Mouse (Mus musculus) myocyte (in vitro differentiated cells): Measurements from ENCODE around the gene Flt1. TPM values are rescaled to one million over a fixed set of nuclear protein-coding genes. Genes with fewer than 3 reads are reported as not detected.

Source experiments
- H3K27me3 ChIP-seq: one replicate; pipeline ENCODE4 v1.6.1; 2011; ENCODE audit not compliant: control insufficient read depth, insufficient read depth, insufficient read length
- H3K36me3 ChIP-seq: one replicate; pipeline ENCODE4 v1.6.1; 2011; ENCODE audit not compliant: control insufficient read depth, insufficient read depth
- H3K4me2 ChIP-seq: one replicate; pipeline ENCODE4 v1.6.1; 2011; ENCODE audit warnings: low read depth, control low read depth
- H3K4me3 ChIP-seq: one replicate; pipeline ENCODE4 v1.5.1; 2011; ENCODE audit warnings: mild to moderate bottlenecking, control low read depth, moderate library complexity
- H3K79me2 ChIP-seq: one replicate; pipeline ENCODE4 v1.6.1; 2011; ENCODE audit not compliant: control insufficient read depth, insufficient read depth
- H3ac ChIP-seq: one replicate; pipeline ENCODE4 v1.6.1; 2011; ENCODE audit not compliant: control insufficient read depth, insufficient read length
- CEBPB ChIP-seq: IDR thresholded peaks from 2 replicates; pipeline ENCODE4 v1.6.1; 2011; ENCODE audit warnings: mild to moderate bottlenecking, moderate library complexity; ENCODE audit not compliant: poor library complexity, insufficient read depth, severe bottlenecking
- E2F4 ChIP-seq: IDR thresholded peaks from one replicate; pipeline ENCODE4 v1.6.1; 2011; ENCODE audit warnings: mild to moderate bottlenecking, control low read depth, moderate library complexity; ENCODE audit not compliant: insufficient read depth
- MAX ChIP-seq: IDR thresholded peaks from one replicate; pipeline ENCODE4 v1.6.1; 2011; ENCODE audit warnings: low read depth, mild to moderate bottlenecking, control low read depth
- MYOD1 ChIP-seq, 3 experiments: IDR thresholded peaks; one replicate each; pipeline ENCODE4 v1.6.1; 2011; ENCODE audit warnings: control low read depth in 2 of 3, low read depth in 2 of 3, mild to moderate bottlenecking in 2 of 3, moderate library complexity in 1 of 3; ENCODE audit not compliant: insufficient read length in 2 of 3, control insufficient read depth in 1 of 3
- MYOG ChIP-seq, 3 experiments: IDR thresholded peaks; one replicate each; pipeline ENCODE4 v1.6.1; 2011; ENCODE audit warnings: control low read depth in 2 of 3, low read depth in 2 of 3, mild to moderate bottlenecking in 2 of 3; ENCODE audit not compliant: insufficient read length in 2 of 3, control insufficient read depth in 1 of 3, insufficient read depth in 1 of 3
- POLR2A ChIP-seq: IDR thresholded peaks from one replicate; pipeline ENCODE4 v1.6.1; 2011; ENCODE audit warnings: low read depth, mild to moderate bottlenecking, control low read depth, moderate library complexity; ENCODE audit not compliant: insufficient read length
- POLR2AphosphoS2 ChIP-seq: IDR thresholded peaks from one replicate; pipeline ENCODE4 v1.6.1; 2011; ENCODE audit warnings: low read depth, control low read depth; ENCODE audit not compliant: insufficient read length
- REST ChIP-seq: IDR thresholded peaks from one replicate; pipeline ENCODE4 v1.6.1; 2011; ENCODE audit warnings: mild to moderate bottlenecking, control low read depth, moderate library complexity; ENCODE audit not compliant: insufficient read depth, insufficient read length
- SRF ChIP-seq: IDR thresholded peaks from one replicate; pipeline ENCODE4 v1.6.1; 2011; ENCODE audit warnings: low read depth; ENCODE audit not compliant: control insufficient read depth, insufficient read length
- TCF12 ChIP-seq: IDR thresholded peaks from one replicate; pipeline ENCODE4 v1.6.1; 2011; ENCODE audit warnings: mild to moderate bottlenecking, control low read depth; ENCODE audit not compliant: poor library complexity, insufficient read depth, severe bottlenecking
- TCF3 ChIP-seq: IDR thresholded peaks from one replicate; pipeline ENCODE4 v1.6.1; 2011; ENCODE audit warnings: low read depth, control low read depth; ENCODE audit not compliant: insufficient read length
- USF1 ChIP-seq: IDR thresholded peaks from one replicate; pipeline ENCODE4 v1.6.1; 2011; ENCODE audit warnings: low read depth, mild to moderate bottlenecking, control low read depth, moderate library complexity
- polyA plus RNA-seq: library from polyadenylated mRNA; unstranded; fragments of >200 nt; fragmentation: generic; extraction: Trizol; gene quantifications from one replicate; pipeline ENCODE4 v1.2.1, GENCODE M21; 2012; ENCODE audit warnings: missing spikeins

The Flt1 gene
- polyA plus RNA-seq, 1 experiment, result 1.1 TPM

GRCm38 (mm10) chr5:147726701-147727393, 1.0 kb upstream of the Flt1 start:
- no peaks in the 10 kb centered on the region for H3K36me3 ChIP-seq
- no peak for TF ChIP-seq E2F4
- TF ChIP-seq USF1, result no peak
- TF ChIP-seq CEBPB, result peak; percentile 83
- H3K4me3 ChIP-seq, result no peak overlapping the region
- no peak overlapping the region for H3K4me2 ChIP-seq
- no peaks in the 10 kb centered on the region for H3K79me2 ChIP-seq
- peaks cover 8% of the 10 kb centered on the region for H3K27me3 ChIP-seq
- H3ac ChIP-seq, result no peak overlapping the region

- no peak for TF ChIP-seq TCF3
- no peak for TF ChIP-seq POLR2AphosphoS2
- peak in 2 of 3 experiments; percentile 25 to 63 for TF ChIP-seq MYOD1 (IDR thresholded peaks at IDR 0.05; ENCODE audit: control insufficient read depth in 1 of 3, insufficient read length in 2 of 3, low read depth in 2 of 3)
- TF ChIP-seq TCF12, result no peak
- no peak for TF ChIP-seq E2F4
- TF ChIP-seq MYOG (IDR thresholded peaks at IDR 0.05; ENCODE audit: control insufficient read depth in 1 of 3, insufficient read depth in 1 of 3, insufficient read length in 2 of 3, low read depth in 2 of 3), result peak in 2 of 3 experiments; percentile 39 to 63
- no peak for TF ChIP-seq REST
- Histone ChIP-seq H3K79me2 (no peaks in the 10 kb centered on the region), H3ac (peak overlapping the region; percentile 2), H3K4me2 (peak overlapping the region; percentile 83), H3K4me3 (peak overlapping the region; percentile 44), H3K27me3 (peaks cover 8% of the 10 kb centered on the region), H3K36me3 (no peaks in the 10 kb centered on the region)
These were observed 623 bp downstream of the Flt1 start for GRCm38 (mm10) chr5:147724945-147725830.

- Histone ChIP-seq H3K4me3 (peak overlapping the region; percentile 44), H3K36me3 (no peaks in the 10 kb centered on the region), H3K79me2 (no peaks in the 10 kb centered on the region), H3K4me2 (peak overlapping the region; percentile 83), H3ac (no peak overlapping the region), H3K27me3 (peaks cover 8% of the 10 kb centered on the region)
- no peak for TF ChIP-seq MAX
- no peak for TF ChIP-seq USF1
- no peak for TF ChIP-seq CEBPB
- no peak for TF ChIP-seq POLR2A
- TF ChIP-seq E2F4, result no peak
- TF ChIP-seq MYOD1 (IDR thresholded peaks at IDR 0.05; ENCODE audit: control insufficient read depth in 1 of 3, insufficient read length in 2 of 3, low read depth in 2 of 3), result no peak
- no peak for TF ChIP-seq MYOG (IDR thresholded peaks at IDR 0.05; ENCODE audit: control insufficient read depth in 1 of 3, insufficient read depth in 1 of 3, insufficient read length in 2 of 3, low read depth in 2 of 3)
- TF ChIP-seq REST, result no peak
- no peak for TF ChIP-seq POLR2AphosphoS2
- no peak for TF ChIP-seq TCF3
- no peak for TF ChIP-seq SRF
- no peak for TF ChIP-seq TCF12
These were observed 1.4 kb downstream of the Flt1 start for GRCm38 (mm10) chr5:147724391-147724790.

DNA sequence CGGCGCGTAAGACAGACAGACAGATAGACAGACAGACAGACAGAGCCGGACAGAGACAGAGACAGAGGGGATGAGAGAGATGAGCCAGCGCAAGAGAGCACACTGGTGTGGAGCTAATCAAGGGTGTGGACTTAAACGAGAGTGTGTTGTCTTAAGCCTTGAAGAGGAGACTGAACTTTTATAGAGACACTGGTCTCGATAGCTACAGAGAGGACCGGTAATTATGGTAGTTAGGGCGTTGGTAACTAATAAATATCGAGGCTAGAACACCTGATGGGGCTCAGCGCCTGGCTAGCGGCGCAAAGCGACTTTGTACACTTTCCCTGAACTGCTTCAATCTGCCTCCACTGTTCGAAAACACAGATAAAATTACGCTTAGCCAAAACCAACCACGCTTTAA, 2.0 kb downstream of the Flt1 start:
- TF ChIP-seq TCF12 (no peak), E2F4 (no peak), SRF (no peak), REST (no peak), TCF3 (no peak), MYOG (IDR thresholded peaks at IDR 0.05; ENCODE audit: control insufficient read depth in 1 of 3, insufficient read depth in 1 of 3, insufficient read length in 2 of 3, low read depth in 2 of 3) (no peak), CEBPB (no peak), MAX (no peak)
- H3K4me3 ChIP-seq, result no peak overlapping the region
- no peaks in the 10 kb centered on the region for H3K79me2 ChIP-seq
- peak overlapping the region; percentile 83 for H3K4me2 ChIP-seq
- no peaks in the 10 kb centered on the region for H3K36me3 ChIP-seq
- no peak overlapping the region for H3ac ChIP-seq
- peaks cover 8% of the 10 kb centered on the region for H3K27me3 ChIP-seq

DNA sequence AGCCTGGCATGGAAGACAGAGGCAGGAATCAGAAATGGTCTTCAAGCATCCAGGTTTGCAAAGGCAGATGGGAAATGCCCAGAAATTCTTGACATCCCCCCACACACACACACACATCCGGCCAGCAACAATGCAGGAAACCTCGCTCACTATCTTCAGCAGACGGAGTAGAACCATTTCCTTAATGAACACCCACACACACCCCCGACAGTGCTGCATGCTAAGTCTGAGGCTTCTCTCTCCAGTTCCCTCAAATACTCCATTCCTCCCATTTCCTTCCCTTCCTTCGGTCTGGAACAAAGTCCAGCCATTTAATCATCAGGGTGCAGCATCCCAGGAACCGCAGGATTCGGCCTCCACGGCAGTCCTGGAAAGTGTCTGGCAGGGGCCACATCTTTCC, 4.4 kb downstream of the Flt1 start:
- no peak for TF ChIP-seq TCF12
- no peak for TF ChIP-seq POLR2AphosphoS2
- TF ChIP-seq MYOD1 (IDR thresholded peaks at IDR 0.05; ENCODE audit: control insufficient read depth in 1 of 3, insufficient read length in 2 of 3, low read depth in 2 of 3), result no peak
- no peak for TF ChIP-seq E2F4
- TF ChIP-seq CEBPB, result no peak
- no peak for TF ChIP-seq MAX
- TF ChIP-seq USF1, result no peak
- no peak for TF ChIP-seq POLR2A
- TF ChIP-seq SRF, result no peak
- TF ChIP-seq MYOG (IDR thresholded peaks at IDR 0.05; ENCODE audit: control insufficient read depth in 1 of 3, insufficient read depth in 1 of 3, insufficient read length in 2 of 3, low read depth in 2 of 3), result no peak
- TF ChIP-seq REST, result no peak
- TF ChIP-seq TCF3, result no peak
- no peak overlapping the region for H3K4me3 ChIP-seq
- H3K27me3 ChIP-seq, result peaks cover 6% of the 10 kb centered on the region
- no peak overlapping the region for H3ac ChIP-seq
- H3K36me3 ChIP-seq, result no peaks in the 10 kb centered on the region
- no peaks in the 10 kb centered on the region for H3K79me2 ChIP-seq
- no peak overlapping the region for H3K4me2 ChIP-seq
